Mouse (Mus musculus): ENCODE data around the gene Tmcc1.

- TF ChIP-seq CTCF (IDR thresholded peaks at IDR 0.05; ENCODE audit: low read depth) (no peak), EP300 (optimal IDR thresholded peaks at IDR 0.05) (no peak)
Observed at GRCm38 (mm10) chr6:115972083-115972764, 221.1 kb downstream of the Tmcc1 start.

Data from stomach, postnatal 0 days (tissue).